Mouse (Mus musculus): ENCODE measurements around the gene Casc3.

GRCm38 (mm10) chr11:98872040-98872439 lies 67.3 kb downstream of the Casc3 start:
- TF ChIP-seq IRF4 (IDR thresholded peaks at IDR 0.05; ENCODE audit: low read depth, low read length), result no peak
- no peak for TF ChIP-seq POLR2A (IDR thresholded peaks at IDR 0.05; ENCODE audit: low read depth, low read length)
- TF ChIP-seq SMC3 (IDR thresholded peaks at IDR 0.05; ENCODE audit: low read depth, low read length), result no peak
- no peak for TF ChIP-seq HCFC1 (IDR thresholded peaks at IDR 0.05; ENCODE audit: low read depth, low read length)
- no peak for TF ChIP-seq USF1 (IDR thresholded peaks at IDR 0.05; ENCODE audit: low read depth, low read length)
- TF ChIP-seq UBTF (IDR thresholded peaks at IDR 0.05; ENCODE audit: low read depth, low read length), result no peak
- TF ChIP-seq NRF1 (IDR thresholded peaks at IDR 0.05; ENCODE audit: low read depth, low read length), result no peak
- TF ChIP-seq ZNF384 (IDR thresholded peaks at IDR 0.05; ENCODE audit: low read depth, low read length), result no peak
- no peak for TF ChIP-seq ZKSCAN1 (IDR thresholded peaks at IDR 0.05; ENCODE audit: borderline replicate concordance, low read depth, low read length)
- no peak for TF ChIP-seq CTCF (conservative IDR thresholded peaks at IDR 0.05 in 1 of 2, IDR thresholded peaks at IDR 0.05 in 1 of 2; ENCODE audit: low read depth in 2 of 2, low read length in 2 of 2)

All from CH12.LX (cell line).